Mouse (Mus musculus) heart, postnatal 0 days (tissue): Measurements from ENCODE around the gene Tanc1.

Experiments
- CTCF ChIP-seq: IDR thresholded peaks from 2 replicates; pipeline ENCODE4 v1.5.1; 2016; ENCODE audit warnings: antibody characterized with exemption, control low read depth, low read depth
- EP300 ChIP-seq: IDR thresholded peaks from 2 replicates; pipeline ENCODE4 v1.6.1; 2016; ENCODE audit warnings: antibody characterized with exemption, low read depth

DNA sequence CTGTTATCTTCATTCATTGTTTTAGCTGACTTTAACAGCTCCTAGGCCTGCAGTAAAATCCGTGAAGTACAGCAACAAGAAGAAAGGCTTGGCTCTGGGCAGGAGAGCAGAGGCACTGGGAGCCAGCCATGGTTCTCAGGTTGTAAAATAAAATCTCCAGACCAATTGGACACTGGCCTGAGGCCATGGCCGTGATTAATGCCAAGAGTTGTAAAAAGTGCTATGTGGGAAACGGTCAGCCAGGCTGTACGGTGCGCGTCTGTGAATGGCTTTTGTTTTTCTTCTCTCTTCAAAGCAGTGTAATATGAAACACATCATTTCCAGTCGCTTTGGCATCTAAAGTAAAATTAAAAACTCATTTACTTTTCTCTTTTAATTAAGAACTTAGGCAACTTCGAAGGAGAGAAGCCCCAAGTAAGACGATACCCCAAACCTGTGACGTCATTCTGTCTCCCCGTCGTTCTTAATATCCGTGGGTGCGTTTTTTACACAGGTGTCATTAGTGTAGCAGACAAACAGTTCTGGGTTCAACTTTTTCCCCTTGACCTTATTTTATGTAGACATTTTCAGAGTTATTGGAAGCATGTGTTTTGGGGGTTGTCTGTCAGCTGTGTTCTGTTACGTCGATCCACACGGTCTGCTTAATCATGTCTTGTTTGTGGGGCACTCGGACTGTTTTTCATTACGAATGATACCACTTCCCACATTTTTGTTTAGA lies 11.6 kb upstream of the Tanc1 start:
- TF ChIP-seq CTCF (no peak), EP300 (no peak)
